Mouse (Mus musculus) lung, postnatal 0 days (tissue): ENCODE data around the gene Nfkbia. TPM values are rescaled to one million over a fixed set of nuclear protein-coding genes. Genes with fewer than 3 reads are reported as not detected.

Experiments
- ATAC-seq: fragments of 200-750 bp; cut with Nextera tagmentation; 2 replicates; pipeline ENCODE4 v1.8.0; 2017; ENCODE audit warnings: moderate library complexity
- DNase-seq: peaks from one replicate; pipeline ENCODE4 v3.0.0-alpha.2; 2016; ENCODE audit warnings: low spot score
- H3K27ac ChIP-seq: fragments of 300-500 bp; sonication (generic); 2 replicates; pipeline ENCODE4 v1.5.1; 2014; ENCODE audit warnings: antibody characterized with exemption, mild to moderate bottlenecking, low read length, mixed read lengths
- H3K27me3 ChIP-seq: fragments of 300-500 bp; sonication (generic); replicated peaks from 2 replicates; pipeline ENCODE4 v1.6.1; 2014; ENCODE audit warnings: low read length, mixed read lengths; ENCODE audit not compliant: insufficient read depth
- H3K36me3 ChIP-seq: fragments of 300-500 bp; sonication (generic); 2 replicates; pipeline ENCODE4 v1.6.1; 2014; ENCODE audit warnings: low read length, mixed read lengths; ENCODE audit not compliant: insufficient read depth
- H3K4me1 ChIP-seq: fragments of 300-500 bp; sonication (generic); 2 replicates; pipeline ENCODE4 v1.6.1; 2014; ENCODE audit warnings: antibody characterized with exemption, low read depth, low read length, mixed read lengths; ENCODE audit not compliant: insufficient read depth
- H3K4me2 ChIP-seq: fragments of 300-500 bp; sonication (generic); replicated peaks from 2 replicates; pipeline ENCODE4 v1.6.1; 2014; ENCODE audit warnings: low read depth, mild to moderate bottlenecking, low read length, moderate library complexity, mixed read lengths
- H3K4me3 ChIP-seq: fragments of 300-500 bp; sonication (generic); 2 replicates; pipeline ENCODE4 v1.5.1; 2014; ENCODE audit warnings: low read depth, low read length
- H3K9ac ChIP-seq: fragments of 300-500 bp; sonication (generic); replicated peaks from 2 replicates; pipeline ENCODE4 v1.6.1; 2014; ENCODE audit warnings: low read depth, mild to moderate bottlenecking
- H3K9me3 ChIP-seq: fragments of 300-500 bp; sonication (generic); 2 replicates; pipeline ENCODE4 v1.6.1; 2016; ENCODE audit warnings: low read length, mixed read lengths
- CTCF ChIP-seq: IDR thresholded peaks from 2 replicates; pipeline ENCODE4 v1.5.1; 2016; ENCODE audit warnings: antibody characterized with exemption, mild to moderate bottlenecking
- EP300 ChIP-seq: IDR thresholded peaks from 2 replicates; pipeline ENCODE4 v1.6.1; 2016; ENCODE audit warnings: antibody characterized with exemption, mild to moderate bottlenecking, control low read depth
- WGBS: fragments of 180-500 bp; shearing (Covaris S2); extraction: QIAGEN DNeasy Blood & Tissue Kit; methylation state at CpG from one replicate; pipeline ENCODE4 v1.1.7; 2014; 5-methylcytosine and 5-hydroxymethylcytosine counted together
- polyA plus RNA-seq: library from polyadenylated mRNA; unstranded; fragments of >200 nt; fragmentation: Nextera tagmentation; extraction: Ambion mirVana; gene quantifications from 2 replicates; pipeline ENCODE4 v1.2.1, GENCODE M21; 2015

Nfkbia gene
- polyA plus RNA-seq, 1 experiment from 2014 or later = 184 TPM

GRCm38 (mm10) chr12:55446746-55447395, 45.6 kb downstream of the Nfkbia start:
- Histone ChIP-seq H3K4me3 (no peak overlapping the region), H3K27ac (peak overlapping the region; percentile 94), H3K27me3 (no peaks in the 10 kb centered on the region), H3K9ac (no peak overlapping the region), H3K36me3 (no peaks in the 10 kb centered on the region), H3K4me1 (peaks cover 39% of the 10 kb centered on the region; the same call in 1 of the 2 replicates), H3K4me2 (no peak overlapping the region), H3K9me3 (no peaks in the 10 kb centered on the region)
- ATAC-seq (peak; percentile 78), DNase-seq (peak; percentile 94)
- WGBS = 2% methylated on average over 13 of the region's 13 CpGs
- TF ChIP-seq EP300 (peak; percentile 72), CTCF (no peak)

DNA sequence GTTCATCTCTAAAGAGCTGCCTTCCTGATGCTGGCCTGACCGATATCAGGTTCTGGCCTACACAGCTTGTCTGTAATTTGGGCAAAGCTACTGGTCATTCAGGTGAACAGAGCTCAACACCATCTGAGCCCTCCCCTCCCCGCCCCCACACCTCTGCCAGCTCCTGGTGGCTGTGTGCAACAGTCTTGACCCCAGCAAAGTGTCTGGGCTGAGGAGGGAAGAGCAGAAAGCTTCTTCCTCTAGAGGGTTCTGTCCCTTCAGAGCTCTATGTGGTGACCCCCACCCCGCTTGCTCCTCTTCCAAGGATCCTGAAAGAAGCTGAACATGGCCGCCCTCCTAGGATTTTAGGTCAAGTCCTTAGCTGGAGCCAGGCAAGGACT, 46.1 kb downstream of the Nfkbia start:
- WGBS = 81% methylated on average over 4 of the region's 4 CpGs
- no peak for ATAC-seq
- H3K27ac ChIP-seq = peak overlapping the region; percentile 94
- no peak overlapping the region for H3K9ac ChIP-seq
- H3K4me3 ChIP-seq = no peak overlapping the region
- H3K27me3 ChIP-seq = no peaks in the 10 kb centered on the region
- H3K4me1 ChIP-seq = peaks cover 39% of the 10 kb centered on the region; the same call in 1 of the 2 replicates
- H3K4me2 ChIP-seq = no peak overlapping the region
- no peak for DNase-seq
- TF ChIP-seq EP300 = no peak
- no peak for TF ChIP-seq CTCF
- H3K36me3 ChIP-seq = no peaks in the 10 kb centered on the region
- H3K9me3 ChIP-seq = no peaks in the 10 kb centered on the region

DNA sequence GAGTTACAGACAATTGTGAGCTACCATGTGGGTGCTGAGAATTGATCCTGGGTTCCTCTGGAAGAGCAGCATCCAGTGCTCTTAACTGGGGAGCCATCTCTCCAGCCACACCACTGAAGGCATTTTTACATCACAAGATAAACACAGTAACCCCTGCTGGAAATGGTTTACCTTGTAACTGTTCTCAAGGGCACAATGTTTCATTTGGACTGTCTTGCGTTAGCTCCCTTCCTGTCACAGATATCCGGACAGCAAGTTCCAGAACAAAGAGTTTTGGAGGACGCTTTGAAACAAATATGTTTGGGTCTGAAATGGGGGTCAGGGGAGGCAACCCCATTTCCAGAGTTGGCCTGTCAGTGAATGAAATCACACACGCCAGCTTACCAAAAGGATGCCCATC, 46.9 kb downstream of the Nfkbia start:
- ATAC-seq (no peak), DNase-seq (no peak)
- TF ChIP-seq EP300 (peak; percentile 99), CTCF (no peak)
- peak overlapping the region; percentile 94; the same call in 1 of the 2 replicates for H3K27ac ChIP-seq
- H3K27me3 ChIP-seq = no peaks in the 10 kb centered on the region
- no peak overlapping the region for H3K4me3 ChIP-seq
- H3K4me2 ChIP-seq = no peak overlapping the region
- H3K4me1 ChIP-seq = peaks cover 39% of the 10 kb centered on the region; the same call in 1 of the 2 replicates
- H3K9ac ChIP-seq = no peak overlapping the region
- no peaks in the 10 kb centered on the region for H3K36me3 ChIP-seq
- 65% methylated on average over 4 of the region's 4 CpGs for WGBS
- no peaks in the 10 kb centered on the region for H3K9me3 ChIP-seq

- WGBS = 60% methylated on average over 4 of the region's 4 CpGs
- Histone ChIP-seq H3K27ac (peak overlapping the region; percentile 83; the same call in 1 of the 2 replicates), H3K4me3 (no peak overlapping the region), H3K9me3 (no peaks in the 10 kb centered on the region), H3K27me3 (no peaks in the 10 kb centered on the region), H3K4me1 (peaks cover 33% of the 10 kb centered on the region; the same call in 1 of the 2 replicates), H3K9ac (no peak overlapping the region), H3K36me3 (no peaks in the 10 kb centered on the region), H3K4me2 (no peak overlapping the region)
- TF ChIP-seq EP300 = no peak
- no peak for TF ChIP-seq CTCF
- no peak for DNase-seq
- no peak for ATAC-seq
These were observed 48.4 kb downstream of the Nfkbia start for GRCm38 (mm10) chr12:55444031-55444451.

DNA sequence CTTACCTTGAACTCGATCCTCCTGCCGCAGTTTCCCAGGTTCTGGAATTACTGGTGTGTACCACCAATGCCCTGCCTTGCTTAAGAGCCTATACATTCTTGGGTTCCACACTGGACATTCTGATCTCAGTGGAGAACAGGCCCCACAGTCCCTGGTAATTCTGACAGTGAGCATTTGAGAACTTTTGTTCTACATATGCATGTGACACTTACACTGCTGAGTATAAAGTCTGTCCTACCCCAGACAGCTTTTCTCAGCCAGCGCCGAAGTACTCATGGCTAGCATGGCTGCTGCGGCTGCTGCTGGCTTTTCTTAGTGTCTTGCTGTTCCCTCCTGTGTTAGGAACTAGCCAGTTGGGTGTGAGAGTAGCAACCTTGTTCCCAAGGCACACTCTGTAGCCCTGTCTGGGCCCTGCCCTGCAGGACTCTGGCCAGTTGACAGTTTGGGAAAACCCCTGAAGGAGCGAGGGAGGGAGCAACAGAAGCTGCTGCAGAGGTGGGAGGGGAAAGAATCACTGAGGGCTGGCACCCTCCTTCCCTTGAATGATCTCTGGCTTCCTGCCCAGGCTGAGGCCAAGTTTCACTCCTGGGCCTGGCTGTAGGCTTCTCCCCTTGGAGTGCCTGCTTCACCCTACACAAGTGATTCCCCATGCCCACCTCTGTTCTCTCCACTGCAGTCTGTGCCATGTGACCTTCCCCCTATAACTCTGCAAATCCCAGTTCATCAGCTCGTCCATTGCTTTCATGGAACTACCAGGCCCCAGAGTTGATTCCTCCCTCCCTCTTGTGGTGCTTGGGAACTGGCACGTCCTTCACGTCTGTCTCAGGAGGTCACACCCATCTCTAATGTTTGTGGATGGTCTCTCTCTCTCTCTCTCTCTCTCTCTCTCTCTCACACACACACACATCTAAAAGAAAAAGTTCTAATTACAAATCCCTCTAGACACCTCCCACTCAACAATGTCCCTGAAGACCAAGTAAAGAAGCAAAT, 49.3 kb downstream of the Nfkbia start:
- Histone ChIP-seq H3K9me3 (no peaks in the 10 kb centered on the region), H3K9ac (0 out of 2 replicates have a peak overlapping the region, but pooled peaks have one; percentile 2), H3K27ac (peak overlapping the region; percentile 83), H3K36me3 (no peaks in the 10 kb centered on the region), H3K4me3 (no peak overlapping the region), H3K4me2 (no peak overlapping the region), H3K27me3 (no peaks in the 10 kb centered on the region), H3K4me1 (peaks cover 36% of the 10 kb centered on the region; the same call in 1 of the 2 replicates)
- 36% methylated on average over 9 of the region's 9 CpGs for WGBS
- ATAC-seq (peak; percentile 71), DNase-seq (peak; percentile 96)
- TF ChIP-seq EP300 (peak; percentile 42; the same call in 1 of the 2 replicates), CTCF (peak; percentile 39; the same call in 1 of the 2 replicates)

GRCm38 (mm10) chr12:55442245-55442644, 50.2 kb downstream of the Nfkbia start:
- 97% methylated on average over 1 of the region's 1 CpGs for WGBS
- H3K27ac ChIP-seq = peak overlapping the region; percentile 83; the same call in 1 of the 2 replicates

More at GRCm38 (mm10) chr12:55442245-55442644, 50.2 kb downstream of the Nfkbia start:
- Histone ChIP-seq H3K9ac (no peak overlapping the region), H3K4me2 (no peak overlapping the region), H3K36me3 (no peaks in the 10 kb centered on the region), H3K4me3 (no peak overlapping the region), H3K4me1 (peaks cover 31% of the 10 kb centered on the region; the same call in 1 of the 2 replicates), H3K9me3 (no peaks in the 10 kb centered on the region), H3K27me3 (no peaks in the 10 kb centered on the region)
- TF ChIP-seq EP300 = no peak
- DNase-seq (no peak), ATAC-seq (no peak)
